Mouse (Mus musculus) retina, adult 2 months (tissue): Measurements from ENCODE around the gene Bcl2l11.
A peak's percentile ranks its signal among the peaks of the same experiment; 100 is the strongest.

Source experiments
- DNase-seq: peaks from one replicate; pipeline ENCODE4 v3.0.0-alpha.2; 2012; ENCODE audit warnings: low read depth, low spot score

Gene Bcl2l11

GRCm38 (mm10) chr2:128111537-128111936, 14.3 kb upstream of the Bcl2l11 start:
- DNase-seq = no peak

- no peak for DNase-seq
These were observed 11.2 kb upstream of the Bcl2l11 start for GRCm38 (mm10) chr2:128114621-128115020.

GRCm38 (mm10) chr2:128115579-128115978, 10.3 kb upstream of the Bcl2l11 start:
- no peak for DNase-seq

- no peak for DNase-seq
These were observed 8.2 kb upstream of the Bcl2l11 start for GRCm38 (mm10) chr2:128117605-128118004.

GRCm38 (mm10) chr2:128118971-128119370, 6.9 kb upstream of the Bcl2l11 start:
- no peak for DNase-seq

GRCm38 (mm10) chr2:128122491-128122890, 3.3 kb upstream of the Bcl2l11 start:
- DNase-seq = no peak

GRCm38 (mm10) chr2:128122891-128123771, 2.7 kb upstream of the Bcl2l11 start:
- DNase-seq = no peak

GRCm38 (mm10) chr2:128123921-128124683, 1.7 kb upstream of the Bcl2l11 start:
- no peak for DNase-seq

GRCm38 (mm10) chr2:128124693-128125092, 1.1 kb upstream of the Bcl2l11 start:
- DNase-seq = no peak

GRCm38 (mm10) chr2:128126591-128127051, 783 bp downstream of the Bcl2l11 start:
- no peak for DNase-seq

GRCm38 (mm10) chr2:128127121-128127671, 1.4 kb downstream of the Bcl2l11 start:
- peak; percentile 81 for DNase-seq

GRCm38 (mm10) chr2:128127691-128128292, 2.0 kb downstream of the Bcl2l11 start:
- DNase-seq = no peak

GRCm38 (mm10) chr2:128128532-128128931, 2.7 kb downstream of the Bcl2l11 start:
- no peak for DNase-seq

GRCm38 (mm10) chr2:128131503-128131902, 5.7 kb downstream of the Bcl2l11 start:
- DNase-seq = no peak

GRCm38 (mm10) chr2:128132635-128133034, 6.8 kb downstream of the Bcl2l11 start:
- DNase-seq = no peak

- DNase-seq = no peak
These were observed 8.0 kb downstream of the Bcl2l11 start for GRCm38 (mm10) chr2:128133865-128134264.

GRCm38 (mm10) chr2:128134474-128134873, 8.6 kb downstream of the Bcl2l11 start:
- DNase-seq = no peak

GRCm38 (mm10) chr2:128134948-128135347, 9.1 kb downstream of the Bcl2l11 start:
- no peak for DNase-seq

- DNase-seq = no peak
These were observed 11.1 kb downstream of the Bcl2l11 start for GRCm38 (mm10) chr2:128136769-128137433.

GRCm38 (mm10) chr2:128137480-128138276, 11.8 kb downstream of the Bcl2l11 start:
- DNase-seq = no peak
